Mouse (Mus musculus) ES-Bruce4 (cell line): ENCODE data around the gene Pum1.

Experiments
- CTCF ChIP-seq: IDR thresholded peaks from one replicate; pipeline ENCODE4 v1.8.1; 2011; ENCODE audit warnings: low read depth, low read length
- EP300 ChIP-seq: IDR thresholded peaks from 2 replicates; pipeline ENCODE4 v1.6.1; 2011; ENCODE audit warnings: low read depth, low read length; ENCODE audit not compliant: insufficient read depth
- POLR2A ChIP-seq: IDR thresholded peaks from one replicate; pipeline ENCODE4 v1.8.1; 2011; ENCODE audit warnings: low read length; ENCODE audit not compliant: insufficient read depth

- TF ChIP-seq CTCF, result no peak
- no peak for TF ChIP-seq POLR2A
- no peak for TF ChIP-seq EP300
Observed at GRCm38 (mm10) chr4:130667686-130668085, 4.6 kb downstream of the Pum1 start.
